Mouse (Mus musculus) bone marrow, adult 2 months (tissue): ENCODE results near the gene Rnaseh2a.

Experiments used
- CTCF ChIP-seq: fragments of 200-500 bp; IDR thresholded peaks from 2 replicates; pipeline ENCODE4 v1.5.1; 2011; ENCODE audit warnings: low read length, control low read depth; ENCODE audit not compliant: control insufficient read depth, insufficient read depth
- POLR2A ChIP-seq: fragments of 200-500 bp; IDR thresholded peaks from 2 replicates; pipeline ENCODE4 v1.6.1; 2011; ENCODE audit warnings: low read depth, mild to moderate bottlenecking, control low read depth, low read length, borderline replicate concordance; ENCODE audit not compliant: control insufficient read depth

DNA sequence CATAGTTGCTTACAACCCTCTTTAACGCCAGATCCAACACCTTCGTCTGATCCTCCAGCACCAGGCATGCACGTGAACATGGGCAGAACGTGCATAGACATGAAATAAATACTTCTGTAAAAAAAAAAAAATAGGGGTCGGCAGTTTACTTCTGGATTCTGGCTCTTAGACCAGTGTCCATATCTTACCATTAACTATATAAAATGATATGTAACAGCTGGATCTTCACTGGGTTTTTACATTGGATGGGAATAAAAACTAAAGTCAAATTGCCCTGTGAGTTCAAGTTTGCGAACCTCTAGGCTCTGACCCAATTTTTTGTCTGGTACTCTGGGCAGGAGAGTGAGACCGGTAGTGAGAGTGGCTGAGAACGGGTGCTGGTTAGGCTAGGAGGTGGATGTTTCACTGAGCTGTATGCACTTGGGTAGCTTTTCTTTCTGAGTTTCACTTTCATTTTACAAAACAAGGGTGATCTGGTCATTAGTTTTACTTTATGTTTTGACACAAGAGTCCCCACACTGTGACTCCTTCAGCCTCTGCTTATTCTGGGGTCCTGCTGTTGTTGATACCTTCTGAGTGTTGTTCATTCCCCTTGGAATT, 5.1 kb upstream of the Rnaseh2a start:
- TF ChIP-seq CTCF (no peak), POLR2A (no peak; the same call in 1 of the 2 replicates)
